Mouse (Mus musculus) frontal cortex, adult (tissue): Measurements from ENCODE around the gene Flad1.

ENCODE experiments used
- ATAC-seq: cut with Nextera tagmentation; 2 replicates; pipeline ENCODE4 v1.9.2; 2017; ENCODE audit warnings: mild to moderate bottlenecking, moderate library complexity, mixed read lengths; ENCODE audit not compliant: low TSS enrichment

The Flad1 gene

GRCm38 (mm10) chr3:89411490-89412393 is at the start of gene Flad1:
Gene Flad1, minus strand, starts transcription at chr3:89411870.
- ATAC-seq, result peak; percentile 97

GRCm38 (mm10) chr3:89458965-89459807 is 47.5 kb upstream of the Flad1 start:
- ATAC-seq, result peak; percentile 62

GRCm38 (mm10) chr3:89458372-89458964 is 46.8 kb upstream of the Flad1 start:
- peak; percentile 56; the same call in 1 of the 2 replicates for ATAC-seq

- ATAC-seq, result peak; percentile 36; the same call in 1 of the 2 replicates
These were observed 45.3 kb upstream of the Flad1 start for GRCm38 (mm10) chr3:89456726-89457665.

- no peak for ATAC-seq
These were observed 44.2 kb upstream of the Flad1 start for GRCm38 (mm10) chr3:89455786-89456285.

GRCm38 (mm10) chr3:89454401-89455177 is 42.9 kb upstream of the Flad1 start, which contains the start of gene Pmvk:
Gene Pmvk, plus strand, starts transcription at chr3:89454541.
- no peak for ATAC-seq

- ATAC-seq, result no peak
These were observed 40.2 kb upstream of the Flad1 start for GRCm38 (mm10) chr3:89451916-89452315.

GRCm38 (mm10) chr3:89449541-89449940 is 37.9 kb upstream of the Flad1 start:
- peak; percentile 86 for ATAC-seq

- ATAC-seq, result no peak
These were observed 37.3 kb upstream of the Flad1 start for GRCm38 (mm10) chr3:89448720-89449537.

- no peak for ATAC-seq
These were observed 29.0 kb upstream of the Flad1 start for GRCm38 (mm10) chr3:89440691-89441090.

- peak; percentile 18; the same call in 1 of the 2 replicates for ATAC-seq
These were observed 25.6 kb upstream of the Flad1 start for GRCm38 (mm10) chr3:89437269-89437668.

GRCm38 (mm10) chr3:89436176-89437113 is 24.8 kb upstream of the Flad1 start, which contains the start of gene Pbxip1:
Gene Pbxip1, plus strand, starts transcription at chr3:89436706.
- 0 out of 2 replicates have a peak, but pooled peaks have one; percentile 20 for ATAC-seq

GRCm38 (mm10) chr3:89435041-89435440 is 23.4 kb upstream of the Flad1 start:
- no peak for ATAC-seq

GRCm38 (mm10) chr3:89434532-89434931 is 22.9 kb upstream of the Flad1 start:
- ATAC-seq, result no peak

- ATAC-seq, result no peak
These were observed 20.9 kb upstream of the Flad1 start for GRCm38 (mm10) chr3:89432606-89433005.

GRCm38 (mm10) chr3:89430171-89431159 is 18.8 kb upstream of the Flad1 start, which contains the start of gene Pygo2:
Gene Pygo2, plus strand, starts transcription at chr3:89430214.
- ATAC-seq, result peak; percentile 98
